Mouse (Mus musculus) spleen, adult 2 months (tissue): ENCODE data around the gene Vdac2.

ENCODE experiments used
- CTCF ChIP-seq: fragments of 200-500 bp; IDR thresholded peaks from 2 replicates; pipeline ENCODE4 v1.5.1; 2011; ENCODE audit warnings: mild to moderate bottlenecking, inconsistent platforms; ENCODE audit not compliant: insufficient read depth, insufficient read length, insufficient replicate concordance; ENCODE audit errors: extremely low read depth
- POLR2A ChIP-seq: fragments of 200-500 bp; IDR thresholded peaks from 2 replicates; pipeline ENCODE4 v1.6.1; 2011; ENCODE audit warnings: low read depth, low read length, inconsistent platforms

- TF ChIP-seq POLR2A (no peak), CTCF (no peak)
Measured at GRCm38 (mm10) chr14:21851996-21852791, 27.2 kb downstream of the Vdac2 start.
